Mouse (Mus musculus): Measurements from ENCODE around the gene Ifi27. TPM values are rescaled to one million over a fixed set of nuclear protein-coding genes. Genes with fewer than 3 reads are reported as not detected.

The Ifi27 gene
- 0.08 TPM in 1 of 2 replicates, not detected in the other for polyA plus RNA-seq (2012)

DNA sequence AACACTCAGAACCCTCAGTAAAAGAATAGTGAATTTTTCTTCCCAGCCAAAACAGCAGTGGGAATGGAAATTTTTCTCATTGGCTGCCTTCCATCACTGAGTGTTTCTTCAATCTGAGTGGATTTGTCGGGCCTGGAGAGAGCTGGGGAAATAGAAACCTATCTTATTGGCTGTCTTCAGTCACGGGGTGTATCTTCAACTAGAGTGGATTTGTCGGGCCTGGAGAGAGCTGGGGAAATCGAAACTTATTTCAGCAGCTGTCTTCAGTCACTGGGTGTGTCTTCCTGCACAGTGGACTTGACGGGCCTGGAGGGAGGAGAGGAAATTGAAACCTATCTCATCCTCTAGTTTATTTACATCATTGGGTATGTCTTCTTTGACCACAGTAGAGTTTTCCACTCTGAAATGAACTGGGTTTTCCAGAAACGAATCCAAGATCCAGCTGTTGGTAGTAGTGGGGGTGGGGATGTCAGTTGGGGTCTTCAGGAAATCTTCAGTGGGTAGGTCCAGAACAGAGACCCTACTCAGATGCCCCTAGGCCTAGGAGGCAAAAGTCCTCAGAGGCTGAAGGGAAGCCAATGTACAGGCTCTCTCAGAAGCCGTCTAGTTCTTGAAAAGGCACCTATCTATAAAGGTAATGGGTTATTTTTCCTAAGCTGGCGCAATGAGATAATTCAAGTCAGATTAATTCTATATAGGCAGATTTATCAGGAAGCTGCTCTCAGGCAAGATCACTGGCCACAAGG, at the start of gene Ifi27:
Ifi27 (plus strand) TSS at position 226 of the 746 bp plus-strand sequence.
- TF ChIP-seq TAL1 (IDR thresholded peaks at IDR 0.05; ENCODE audit: low read length) (no peak), GATA1 (IDR thresholded peaks at IDR 0.05; ENCODE audit: low read length) (no peak)
- no peaks in the 10 kb centered on the region for H3K4me1 ChIP-seq (ENCODE audit: control insufficient read depth)
- no peaks in the 10 kb centered on the region for H3K9me3 ChIP-seq (ENCODE audit: control insufficient read depth, low read length)
- H3K27me3 ChIP-seq (ENCODE audit: control insufficient read depth), result no peaks in the 10 kb centered on the region
- H3K36me3 ChIP-seq (ENCODE audit: control insufficient read depth), result no peaks in the 10 kb centered on the region
- no peak within 1 kb of the TSS for H3K4me3 ChIP-seq (replicated peaks)

GRCm38 (mm10) chr12:103388505-103389347, 45.3 kb upstream of the Ifi27 start, which contains the start of gene Otub2:
Gene Otub2 (plus strand): TSS chr12:103388682.
- H3K27me3 ChIP-seq (ENCODE audit: control insufficient read depth), result peaks cover 3% of the 10 kb centered on the region
- H3K9me3 ChIP-seq (ENCODE audit: control insufficient read depth, low read length), result no peaks in the 10 kb centered on the region
- H3K4me1 ChIP-seq (ENCODE audit: control insufficient read depth), result peaks cover 73% of the 10 kb centered on the region
- peaks cover 35% of the 10 kb centered on the region for H3K36me3 ChIP-seq (ENCODE audit: control insufficient read depth)
- no peak for TF ChIP-seq GATA1 (IDR thresholded peaks at IDR 0.05; ENCODE audit: low read length)
- TF ChIP-seq TAL1 (IDR thresholded peaks at IDR 0.05; ENCODE audit: low read length), result no peak
- H3K4me3 ChIP-seq (replicated peaks), result peak within 1 kb of the TSS; percentile 79

DNA sequence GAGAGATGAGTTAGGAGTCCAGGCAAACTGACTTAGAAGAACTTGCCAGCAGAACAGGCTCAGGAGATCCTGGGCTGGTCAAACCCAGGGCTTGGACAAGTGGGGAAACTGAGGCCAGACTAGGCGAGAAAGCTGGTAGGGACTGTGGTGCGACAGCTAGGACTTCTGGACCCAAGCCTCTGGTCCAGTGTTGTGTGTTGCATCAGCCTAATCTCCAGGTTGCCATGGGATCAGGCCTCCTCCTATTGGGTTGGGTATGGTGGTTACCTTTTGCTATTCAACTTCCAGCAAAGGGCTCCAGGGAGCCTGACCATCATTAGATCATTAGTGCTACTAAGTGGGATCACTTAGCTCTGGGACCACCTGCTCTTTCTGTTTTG, 44.7 kb upstream of the Ifi27 start:
- H3K4me3 ChIP-seq (replicated peaks), result peak overlapping the region; percentile 79
- no peaks in the 10 kb centered on the region for H3K9me3 ChIP-seq (ENCODE audit: control insufficient read depth, low read length)
- TF ChIP-seq GATA1 (IDR thresholded peaks at IDR 0.05; ENCODE audit: low read length) (peak; percentile 57; the same call in 1 of the 2 replicates), TAL1 (IDR thresholded peaks at IDR 0.05; ENCODE audit: low read length) (no peak)
- H3K36me3 ChIP-seq (ENCODE audit: control insufficient read depth), result peaks cover 41% of the 10 kb centered on the region
- peaks cover 78% of the 10 kb centered on the region for H3K4me1 ChIP-seq (ENCODE audit: control insufficient read depth)
- H3K27me3 ChIP-seq (ENCODE audit: control insufficient read depth), result no peaks in the 10 kb centered on the region; the same call in 1 of the 2 replicates

- Histone ChIP-seq H3K4me3 (replicated peaks) (peak overlapping the region; percentile 79), H3K36me3 (ENCODE audit: control insufficient read depth) (peaks cover 45% of the 10 kb centered on the region), H3K9me3 (ENCODE audit: control insufficient read depth, low read length) (no peaks in the 10 kb centered on the region), H3K4me1 (ENCODE audit: control insufficient read depth) (peaks cover 82% of the 10 kb centered on the region), H3K27me3 (ENCODE audit: control insufficient read depth) (no peaks in the 10 kb centered on the region; the same call in 1 of the 2 replicates)
- TF ChIP-seq GATA1 (IDR thresholded peaks at IDR 0.05; ENCODE audit: low read length), result no peak
Observed at GRCm38 (mm10) chr12:103389982-103390381, 44.0 kb upstream of the Ifi27 start.

GRCm38 (mm10) chr12:103391098-103391497, 42.9 kb upstream of the Ifi27 start:
- TF ChIP-seq GATA1 (IDR thresholded peaks at IDR 0.05; ENCODE audit: low read length), result no peak
- no peak for TF ChIP-seq TAL1 (IDR thresholded peaks at IDR 0.05; ENCODE audit: low read length)
- Histone ChIP-seq H3K4me3 (replicated peaks) (peak overlapping the region; percentile 79), H3K27me3 (ENCODE audit: control insufficient read depth) (no peaks in the 10 kb centered on the region), H3K4me1 (ENCODE audit: control insufficient read depth) (peaks cover 89% of the 10 kb centered on the region), H3K36me3 (ENCODE audit: control insufficient read depth) (peaks cover 56% of the 10 kb centered on the region), H3K9me3 (ENCODE audit: control insufficient read depth, low read length) (no peaks in the 10 kb centered on the region)

DNA sequence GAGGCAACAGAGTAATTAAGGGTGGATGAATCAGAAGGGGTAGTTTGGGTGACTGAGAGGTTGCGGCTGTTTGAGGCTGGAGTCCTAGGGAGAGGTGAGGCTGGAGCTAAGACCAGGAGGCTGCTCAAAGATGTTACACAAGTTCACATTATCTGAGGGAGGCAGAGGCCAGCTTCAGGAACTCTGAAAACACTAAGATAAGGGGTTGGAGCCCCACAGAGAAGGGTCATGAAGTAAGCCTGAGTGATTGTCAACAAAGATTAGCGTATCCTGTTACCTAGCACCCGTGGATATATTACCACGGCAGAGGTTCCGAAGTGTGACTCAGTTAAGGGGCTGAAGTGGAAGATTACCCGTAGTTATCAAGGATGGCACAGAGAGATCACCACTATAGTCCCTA, 40.5 kb upstream of the Ifi27 start:
- H3K4me1 ChIP-seq (ENCODE audit: control insufficient read depth), result peaks cover 90% of the 10 kb centered on the region

DNA sequence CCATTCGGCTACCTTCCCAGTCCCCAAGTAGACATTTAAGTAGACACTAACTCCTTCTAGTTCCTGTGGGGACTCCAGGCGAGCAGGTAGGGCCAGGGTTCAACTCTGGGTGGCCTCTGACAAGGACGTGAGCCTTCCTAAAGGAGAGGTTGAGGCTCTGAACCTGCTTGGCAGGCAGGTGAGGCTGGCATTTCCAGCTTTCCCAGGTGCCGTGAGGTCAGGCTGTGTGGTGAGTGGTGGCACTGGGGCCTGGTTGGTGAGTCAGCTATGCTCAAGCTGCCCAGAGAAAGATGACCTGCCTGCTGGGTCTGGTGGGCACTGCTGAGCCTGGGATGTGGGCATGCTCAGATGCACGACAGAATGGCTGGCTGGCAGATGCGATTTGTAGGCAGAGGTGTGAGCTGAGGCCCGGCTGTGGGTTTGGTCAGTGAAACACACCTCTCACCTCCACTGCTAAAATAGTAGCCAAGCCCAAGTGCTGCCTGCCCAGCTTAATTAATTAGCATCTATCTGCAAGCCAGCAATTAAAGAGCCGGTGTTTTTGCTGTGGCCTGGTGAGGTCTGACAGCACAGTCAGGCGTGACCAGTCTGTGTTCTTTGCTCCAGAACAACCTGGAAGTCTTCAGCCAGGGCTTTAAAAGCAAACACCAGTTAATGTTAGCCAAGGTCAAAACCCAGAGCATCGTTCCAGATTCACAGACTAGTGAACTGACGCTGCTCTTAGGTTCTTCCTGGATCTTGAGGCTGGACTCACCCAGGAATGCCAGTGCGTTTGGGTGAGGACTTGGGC, 38.3 kb upstream of the Ifi27 start:
- H3K4me3 ChIP-seq (replicated peaks), result peak overlapping the region; percentile 6
- H3K4me1 ChIP-seq (ENCODE audit: control insufficient read depth), result peaks cover 73% of the 10 kb centered on the region
- H3K9me3 ChIP-seq (ENCODE audit: control insufficient read depth, low read length), result no peaks in the 10 kb centered on the region
- TF ChIP-seq GATA1 (IDR thresholded peaks at IDR 0.05; ENCODE audit: low read length) (no peak), TAL1 (IDR thresholded peaks at IDR 0.05; ENCODE audit: low read length) (no peak)
- peaks cover 92% of the 10 kb centered on the region for H3K36me3 ChIP-seq (ENCODE audit: control insufficient read depth)
- no peaks in the 10 kb centered on the region for H3K27me3 ChIP-seq (ENCODE audit: control insufficient read depth)

More for the DNA sequence above, 40.5 kb upstream of the Ifi27 start:
- Histone ChIP-seq H3K9me3 (ENCODE audit: control insufficient read depth, low read length) (no peaks in the 10 kb centered on the region), H3K4me3 (replicated peaks) (peak overlapping the region; percentile 56), H3K36me3 (ENCODE audit: control insufficient read depth) (peaks cover 78% of the 10 kb centered on the region), H3K27me3 (ENCODE audit: control insufficient read depth) (no peaks in the 10 kb centered on the region)
- TF ChIP-seq TAL1 (IDR thresholded peaks at IDR 0.05; ENCODE audit: low read length), result peak; percentile 90
- peak; percentile 95 for TF ChIP-seq GATA1 (IDR thresholded peaks at IDR 0.05; ENCODE audit: low read length)

GRCm38 (mm10) chr12:103396751-103397150, 37.3 kb upstream of the Ifi27 start:
- H3K9me3 ChIP-seq (ENCODE audit: control insufficient read depth, low read length), result no peaks in the 10 kb centered on the region
- no peaks in the 10 kb centered on the region for H3K27me3 ChIP-seq (ENCODE audit: control insufficient read depth)
- H3K36me3 ChIP-seq (ENCODE audit: control insufficient read depth), result peaks cover 92% of the 10 kb centered on the region
- no peak overlapping the region for H3K4me3 ChIP-seq (replicated peaks)
- H3K4me1 ChIP-seq (ENCODE audit: control insufficient read depth), result peaks cover 62% of the 10 kb centered on the region
- no peak for TF ChIP-seq TAL1 (IDR thresholded peaks at IDR 0.05; ENCODE audit: low read length)
- TF ChIP-seq GATA1 (IDR thresholded peaks at IDR 0.05; ENCODE audit: low read length), result no peak
